Comparison of ENCODE assay signal across 21 mouse cellular contexts in genomic region chr1:163158491-163158890, GRCm38 (mm10).
DNase-seq lines count a peak whose midpoint lies in the region; ATAC-seq and TF ChIP-seq lines count a peak whose summit lies in the region.
"Had no signal": no experiment of that assay in that cellular context is flagged by ENCODE, and none has a peak within 500 bp of the region (broad histone marks: within the 10 kb centered on the region; RNA-seq: fewer than 3 reads in every experiment).

No protein-coding gene starts in this region.

- no peak for ATAC-seq in lung, postnatal 0 days
- ATAC-seq: activated CD4-positive, CD25-positive, alpha-beta regulatory T cell, adult 4 months; forebrain, embryonic 13.5 days; forebrain, embryonic 15.5 days; forebrain, postnatal 0 days; Patski had no signal

- H3K27ac ChIP-seq in lung, postnatal 0 days (ENCODE audit: low read length) = no peak overlapping the region
- H3K27ac ChIP-seq: embryonic facial prominence, embryonic 12.5 days; forebrain, embryonic 13.5 days; forebrain, embryonic 15.5 days had no signal

- no peaks in the 10 kb centered on the region for H3K27me3 ChIP-seq in lung, postnatal 0 days (replicated peaks; ENCODE audit: insufficient read depth, low read length)
- H3K27me3 ChIP-seq: embryonic facial prominence, embryonic 12.5 days; forebrain, embryonic 13.5 days; forebrain, embryonic 15.5 days; Patski had no signal

- TF ChIP-seq CTCF in lung, postnatal 0 days (IDR thresholded peaks at IDR 0.05) = no peak

- no peak overlapping the region for H3K4me3 ChIP-seq in lung, postnatal 0 days (ENCODE audit: low read depth, low read length)
- H3K4me3 ChIP-seq: embryonic facial prominence, embryonic 12.5 days; forebrain, embryonic 13.5 days; forebrain, embryonic 15.5 days had no signal

- no peaks in the 10 kb centered on the region for H3K36me3 ChIP-seq in lung, postnatal 0 days (ENCODE audit: insufficient read depth, low read length)
- H3K36me3 ChIP-seq: embryonic facial prominence, embryonic 12.5 days; forebrain, embryonic 15.5 days had no signal

- no peak overlapping the region for H3K4me2 ChIP-seq in lung, postnatal 0 days (replicated peaks; ENCODE audit: low read depth, low read length)
- H3K4me2 ChIP-seq: embryonic facial prominence, embryonic 12.5 days; forebrain, embryonic 13.5 days; forebrain, embryonic 15.5 days had no signal

- no peak overlapping the region for H3K9ac ChIP-seq in lung, postnatal 0 days (replicated peaks; ENCODE audit: low read depth)
- H3K9ac ChIP-seq: embryonic facial prominence, embryonic 12.5 days; forebrain, embryonic 13.5 days; forebrain, embryonic 15.5 days; forebrain, postnatal 0 days had no signal

- 27% methylated on average over 5 of the region's 5 CpGs for WGBS in lung, postnatal 0 days

- intact Hi-C loops in heart, postnatal 10 days (cut with DNase I) = no loop called here

- DNase-seq in adrenal gland, adult 2 months = peak; percentile 6
- no peak for DNase-seq in adrenal gland, postnatal 25 days
- peak; percentile 9 for DNase-seq in lung, postnatal 10 days
- no peak for DNase-seq in lung, postnatal 0 days (ENCODE audit: low spot score)
- DNase-seq in 3T3-L1 (ENCODE audit: low read depth, low spot score) = peak; percentile 49
- DNase-seq in adipocyte (ENCODE audit: low spot score) = peak; percentile 60
- DNase-seq in heart, postnatal 10 days = no peak
- DNase-seq: adrenal gland, adult 8-10 months; adrenal gland, postnatal 14 days; cerebellum, adult 11 months; cerebellum, adult 18-20 months; cerebellum, adult 8-10 months; cerebellum, adult 9-11 months; cerebellum, postnatal 14 days; cerebellum, postnatal 36 days; forebrain, postnatal 0 days had no signal

- TF ChIP-seq EP300 in lung, postnatal 0 days (IDR thresholded peaks at IDR 0.05) = no peak

- H3K9me3 ChIP-seq in lung, postnatal 0 days (ENCODE audit: low read length) = no peaks in the 10 kb centered on the region
- H3K9me3 ChIP-seq: embryonic facial prominence, embryonic 12.5 days; forebrain, embryonic 13.5 days; forebrain, embryonic 15.5 days had no signal

- H3K4me1 ChIP-seq in lung, postnatal 0 days (ENCODE audit: insufficient read depth, low read depth, low read length) = no peaks in the 10 kb centered on the region
- H3K4me1 ChIP-seq: forebrain, embryonic 13.5 days; forebrain, embryonic 15.5 days had no signal

Comparison
In these comparisons a context has a peak if more than half of its experiments do, and no peak if none do; other contexts are left out.
1. DNase-seq: peak in adrenal gland, adult 2 months (single experiment), lung, postnatal 10 days (single experiment), 3T3-L1 (single experiment) and adipocyte (single experiment); none in adrenal gland, postnatal 25 days (single experiment), lung, postnatal 0 days (single experiment) and heart, postnatal 10 days (0 of 2).